Mouse (Mus musculus): Measurements from ENCODE around the gene Gm20388.

The Gm20388 gene

DNA sequence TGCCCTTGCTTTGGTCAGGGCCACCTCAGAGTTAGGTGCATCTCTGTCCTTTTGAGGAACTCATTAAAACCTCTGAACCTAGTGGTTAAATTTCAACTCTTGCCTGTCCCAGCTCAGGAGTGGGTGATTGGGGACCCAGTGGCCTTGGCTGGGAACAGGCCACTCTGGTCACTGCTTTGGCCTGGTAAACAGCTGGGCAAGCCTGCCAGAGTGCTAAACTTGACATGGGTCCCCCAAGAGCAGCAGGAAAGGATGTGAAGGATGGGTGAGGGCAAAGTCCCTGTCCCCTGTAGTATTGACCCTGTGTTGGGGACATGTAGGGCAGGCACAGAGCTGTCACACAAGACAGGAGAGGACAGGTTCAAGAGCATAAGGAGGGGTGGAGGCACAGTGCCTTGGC lies 2034.2 kb downstream of the Gm20388 start, which contains the start of gene Car5a:
TSS of gene Car5a (minus strand) at position 74 of the 400 bp plus-strand sequence.
- DNase-seq (ENCODE audit: extremely low spot score, low read depth, low spot score): no peak

GRCm38 (mm10) chr8:121946351-121946750 lies 2035.7 kb downstream of the Gm20388 start:
- no peak for DNase-seq (ENCODE audit: extremely low spot score, low read depth, low spot score)

GRCm38 (mm10) chr8:121947047-121947752 lies 2036.6 kb downstream of the Gm20388 start:
- no peak for DNase-seq (ENCODE audit: extremely low spot score, low read depth, low spot score)

DNA sequence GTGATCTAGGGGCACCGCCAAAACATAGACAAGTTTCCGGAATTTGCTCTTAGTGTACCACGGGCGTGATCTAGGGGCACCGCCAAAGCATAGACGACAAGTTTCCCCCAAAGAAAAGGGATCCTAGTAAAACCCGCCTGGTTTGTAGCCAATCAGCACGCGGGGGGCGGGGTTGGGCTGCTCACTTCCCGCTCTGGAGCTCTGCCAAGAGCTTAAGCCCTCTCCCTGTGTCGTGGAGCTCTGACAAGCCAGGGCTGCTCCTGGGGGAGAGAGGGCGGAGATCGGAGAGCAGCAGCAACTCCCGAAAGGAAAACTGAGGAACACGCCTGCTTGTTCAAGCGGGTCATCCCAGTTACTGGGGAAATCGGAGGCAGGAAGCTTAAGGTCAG lies 2037.1 kb downstream of the Gm20388 start:
- peak; percentile 77 for DNase-seq (ENCODE audit: extremely low spot score, low read depth, low spot score)

GRCm38 (mm10) chr8:121948321-121949145 lies 2037.9 kb downstream of the Gm20388 start:
- DNase-seq (ENCODE audit: extremely low spot score, low read depth, low spot score): no peak

DNA sequence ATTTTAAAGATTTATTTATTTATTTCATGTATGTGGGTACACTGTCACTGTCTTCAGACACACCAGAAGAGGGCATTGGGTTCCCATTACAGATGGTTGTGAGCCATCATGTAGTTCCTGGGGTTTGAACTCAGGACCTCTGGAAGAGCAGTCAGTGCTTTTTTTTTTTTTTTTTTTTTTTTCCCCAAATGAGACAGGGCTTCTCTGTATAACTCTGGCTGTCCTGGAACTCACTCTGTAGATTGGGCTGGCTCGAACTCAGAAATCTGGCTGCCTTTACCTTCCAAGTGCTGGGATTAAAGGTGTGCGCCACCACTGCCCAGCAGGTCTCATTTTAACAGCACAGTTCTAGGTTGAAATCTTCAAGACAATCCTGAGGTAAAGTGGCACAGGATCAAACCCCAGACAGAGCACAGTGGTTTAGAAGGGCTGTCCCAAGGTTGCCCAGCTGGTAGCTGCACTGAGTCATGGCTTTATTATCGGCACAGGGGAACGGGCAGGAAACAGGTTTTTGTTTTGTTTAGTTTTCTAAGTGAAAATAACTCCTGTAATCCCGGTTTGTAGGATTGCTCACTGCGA lies 2038.7 kb downstream of the Gm20388 start, which contains the start of gene Banp:
TSS of gene Banp (plus strand) at position 529 of the 579 bp plus-strand sequence.
- no peak for DNase-seq (ENCODE audit: extremely low spot score, low read depth, low spot score)

- peak; percentile 97 for DNase-seq (ENCODE audit: extremely low spot score, low read depth, low spot score)
Measured at GRCm38 (mm10) chr8:121949941-121950748, 2039.5 kb downstream of the Gm20388 start.

DNA sequence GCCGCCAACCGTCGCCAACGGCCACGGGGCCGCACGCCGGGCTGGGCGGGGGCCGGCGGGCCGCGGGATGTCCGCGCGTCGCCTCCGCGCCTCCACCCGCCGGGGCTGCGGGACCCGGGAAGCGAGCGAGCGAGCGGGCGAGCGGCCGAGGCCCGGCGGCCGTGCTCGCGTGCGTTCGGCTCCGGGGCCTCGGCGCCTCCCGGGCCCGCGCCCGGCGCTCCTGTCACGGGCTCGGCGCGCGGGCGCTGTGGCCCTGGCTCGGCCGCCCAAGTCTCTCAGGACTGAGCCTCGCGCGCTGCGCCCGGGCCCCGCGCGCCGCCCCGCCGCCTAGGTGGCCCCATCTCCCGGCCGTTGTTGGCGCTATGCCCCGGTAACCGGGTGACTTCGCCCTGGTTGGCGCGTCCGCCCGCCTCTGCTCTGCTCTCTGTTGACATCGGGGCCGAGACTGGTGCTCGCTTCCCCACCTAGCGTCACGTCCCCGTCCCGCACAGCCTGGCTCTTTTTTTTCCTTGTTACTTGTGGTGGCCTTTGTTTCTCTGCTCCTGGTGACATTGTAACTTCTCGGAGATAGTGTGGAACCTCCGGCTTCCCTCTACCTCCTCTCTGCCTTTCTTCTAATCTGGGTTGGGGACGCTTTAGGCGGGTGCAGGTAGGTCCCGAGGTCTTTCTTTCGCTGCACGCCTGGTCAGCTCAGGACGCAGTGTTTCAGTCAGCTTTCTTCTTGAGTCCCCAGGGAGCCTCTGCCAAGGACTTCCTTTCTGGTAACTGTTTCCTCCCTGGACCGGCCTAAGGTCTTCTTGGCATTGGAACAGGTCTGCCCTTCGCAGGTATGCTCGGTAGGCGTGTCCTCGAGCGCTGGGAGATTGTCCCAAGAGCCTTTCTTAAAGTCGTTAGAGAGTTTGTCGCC lies 2040.4 kb downstream of the Gm20388 start:
- no peak for DNase-seq (ENCODE audit: extremely low spot score, low read depth, low spot score)

GRCm38 (mm10) chr8:121951656-121952009 lies 2041.0 kb downstream of the Gm20388 start:
- DNase-seq (ENCODE audit: extremely low spot score, low read depth, low spot score): no peak

DNA sequence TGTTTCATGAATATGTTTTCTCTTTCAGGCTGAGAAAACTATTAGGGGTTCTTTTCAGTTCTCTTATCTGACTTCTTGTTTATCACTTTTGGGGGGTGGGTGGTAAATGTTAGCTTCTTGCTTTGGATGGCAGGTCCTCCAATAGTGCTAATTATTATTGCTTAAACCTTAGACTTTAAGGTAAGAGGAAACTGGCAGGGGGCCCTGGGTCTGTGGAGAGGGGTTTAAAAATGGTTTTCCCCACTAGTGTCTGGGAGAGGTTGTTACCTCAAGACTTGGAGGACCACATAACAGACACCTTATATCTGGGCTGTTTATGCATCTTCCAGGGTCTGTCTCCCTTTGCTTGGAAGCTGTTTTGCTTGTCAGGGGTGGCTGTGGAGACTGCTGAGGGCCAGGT lies 2041.5 kb downstream of the Gm20388 start:
- no peak for DNase-seq (ENCODE audit: extremely low spot score, low read depth, low spot score)

GRCm38 (mm10) chr8:121952800-121953199 lies 2042.2 kb downstream of the Gm20388 start:
- DNase-seq (ENCODE audit: extremely low spot score, low read depth, low spot score): no peak

DNA sequence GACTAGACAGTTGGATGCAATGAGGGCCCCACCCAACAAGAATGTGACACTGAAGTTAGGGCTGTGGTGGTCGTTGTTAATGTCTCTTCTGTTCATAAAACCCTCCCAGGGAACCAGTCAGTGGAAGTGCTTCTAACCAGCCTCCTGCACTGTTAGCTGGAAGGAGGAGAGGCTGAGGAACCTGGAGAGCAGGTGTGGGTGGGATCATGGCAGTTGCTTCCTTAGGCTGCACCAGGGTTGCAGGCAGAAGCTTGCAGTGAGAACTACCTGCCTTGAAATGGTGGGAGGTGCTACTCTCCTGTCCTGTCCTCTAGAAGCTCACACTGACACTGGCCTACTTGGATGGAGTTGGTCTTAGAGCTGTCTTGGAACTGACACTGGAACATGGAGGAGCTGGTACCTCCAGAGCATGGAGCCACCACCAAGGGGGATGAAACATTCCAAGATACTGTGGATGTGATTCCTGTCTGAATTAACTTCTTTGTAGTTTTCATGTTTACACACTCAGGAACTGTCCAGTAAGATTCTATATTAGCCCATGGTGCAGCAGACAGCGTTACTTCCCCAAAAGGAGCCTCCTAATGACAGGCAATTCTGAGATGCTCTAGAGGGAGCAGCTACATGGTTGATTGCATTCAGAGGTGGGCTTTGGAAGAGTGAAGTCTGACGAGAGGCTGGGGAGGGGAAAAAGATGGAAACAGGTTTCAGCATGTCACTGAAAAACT lies 2043.3 kb downstream of the Gm20388 start:
- DNase-seq (ENCODE audit: extremely low spot score, low read depth, low spot score): no peak

DNA sequence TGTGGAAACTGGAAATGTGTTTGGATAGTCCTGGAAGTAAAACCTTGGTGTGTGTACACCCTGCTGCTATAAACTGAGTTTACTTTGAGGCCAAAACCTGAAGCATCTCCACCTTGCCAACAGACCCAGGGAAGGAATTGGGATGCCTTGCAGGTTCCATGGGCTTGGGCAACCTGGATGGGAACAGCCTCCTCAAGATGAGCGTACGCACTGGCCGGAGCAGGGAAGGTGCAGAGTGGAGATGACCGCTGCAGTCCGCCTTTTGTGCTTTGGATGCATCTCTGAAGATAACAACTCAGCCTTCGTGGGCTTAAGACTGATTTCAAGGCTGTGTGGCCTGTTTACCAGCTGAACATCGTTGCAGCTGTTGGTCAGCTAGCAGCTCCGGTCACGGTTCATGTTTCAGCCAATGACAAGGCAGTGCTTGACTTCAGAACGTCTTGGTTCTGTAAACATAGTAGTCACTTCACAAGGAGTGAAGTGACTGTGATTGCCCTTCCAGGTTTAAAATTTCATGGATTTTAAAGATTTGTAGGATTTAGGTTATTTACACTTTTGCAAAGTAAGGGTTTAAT lies 2044.4 kb downstream of the Gm20388 start:
- no peak for DNase-seq (ENCODE audit: extremely low spot score, low read depth, low spot score)

GRCm38 (mm10) chr8:121955825-121956500 lies 2045.3 kb downstream of the Gm20388 start:
- no peak for DNase-seq (ENCODE audit: extremely low spot score, low read depth, low spot score)

DNA sequence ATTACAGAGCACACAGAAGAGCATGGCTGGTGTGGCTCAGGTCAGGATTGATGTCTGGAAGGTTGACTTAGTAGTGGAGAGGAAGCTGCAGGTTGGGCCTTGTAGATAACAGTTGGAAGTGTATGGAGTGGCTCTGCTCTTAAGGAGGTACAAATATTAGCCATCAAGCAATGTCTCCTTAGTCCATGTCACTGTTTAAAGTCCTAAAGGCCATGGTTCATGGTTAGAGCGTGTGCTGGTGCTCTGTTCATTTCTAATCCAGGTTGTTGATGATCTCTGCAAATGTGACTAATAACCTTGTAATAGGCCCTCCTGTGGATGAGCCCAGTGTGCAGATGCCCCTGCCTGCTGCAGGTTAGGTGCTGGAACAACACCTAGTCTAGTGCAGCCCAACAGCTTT lies 2047.8 kb downstream of the Gm20388 start:
- DNase-seq (ENCODE audit: extremely low spot score, low read depth, low spot score): no peak

- no peak for DNase-seq (ENCODE audit: extremely low spot score, low read depth, low spot score)
Measured at GRCm38 (mm10) chr8:121962892-121963291, 2052.3 kb downstream of the Gm20388 start.

- DNase-seq (ENCODE audit: extremely low spot score, low read depth, low spot score): no peak
Measured at GRCm38 (mm10) chr8:121964716-121965512, 2054.3 kb downstream of the Gm20388 start.

- DNase-seq (ENCODE audit: extremely low spot score, low read depth, low spot score): no peak
Measured at GRCm38 (mm10) chr8:121966110-121966509, 2055.5 kb downstream of the Gm20388 start.
